Mouse (Mus musculus): Measurements from ENCODE around the gene Cenpx.

DNA sequence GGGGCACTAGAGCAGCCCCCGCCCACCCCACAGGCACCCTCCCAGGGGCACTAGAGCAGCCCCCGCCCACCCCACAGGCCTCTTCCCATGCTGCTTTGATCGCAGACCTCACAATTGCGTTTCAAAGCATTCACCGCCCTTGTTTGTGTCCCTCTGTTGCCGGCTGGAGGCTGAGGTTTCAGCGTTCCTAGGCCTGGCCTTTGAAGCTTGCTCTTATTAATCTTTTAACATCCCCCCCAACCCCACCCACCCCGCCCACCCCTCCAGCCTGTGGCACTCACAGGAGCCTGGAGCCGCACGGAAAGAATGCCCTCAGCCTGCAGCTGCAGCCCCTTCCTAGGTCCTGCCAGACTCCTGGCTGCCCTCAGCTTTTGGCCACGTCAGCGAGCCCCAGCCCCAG, 6.3 kb downstream of the Cenpx start:
- TF ChIP-seq GATA1 (IDR thresholded peaks at IDR 0.05; ENCODE audit: borderline replicate concordance, low read length) (no peak), FLI1 (IDR thresholded peaks at IDR 0.05; ENCODE audit: low read length) (no peak)

Data from megakaryocyte, embryonic 14.5 days (primary cell).